Mouse (Mus musculus) embryo, embryonic 9.5 days (tissue): ENCODE data around the gene Rtkn2.
"Not testable (repeated sequence)": the region's sequence is repeated elsewhere in the genome, so short reads cannot be mapped to it uniquely, and the experiment has no call there.

Experiments
- DNase-seq: peaks from one replicate; pipeline ENCODE4 v3.0.0-alpha.2; 2017; ENCODE audit errors: extremely low spot score

Rtkn2 gene

DNA sequence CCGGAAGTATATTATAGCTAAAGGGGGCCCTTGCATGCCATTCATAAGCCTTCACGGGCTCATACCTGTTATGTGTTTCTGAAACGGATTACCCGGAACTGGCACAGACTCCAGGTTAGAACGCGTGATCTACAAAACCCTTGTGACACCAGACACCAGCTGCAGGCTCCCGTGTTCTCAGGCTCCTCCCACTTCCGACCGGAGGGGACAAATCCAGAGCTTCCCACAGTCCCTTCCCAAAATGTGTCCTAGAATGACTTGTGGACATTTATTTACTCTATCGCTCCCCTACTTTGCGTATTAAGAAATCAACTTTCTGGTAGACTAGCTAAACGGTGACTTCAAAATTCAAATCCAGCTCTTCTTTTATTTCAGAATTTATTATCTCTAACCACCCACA, 94.9 kb downstream of the Rtkn2 start:
- no peak for DNase-seq

DNA sequence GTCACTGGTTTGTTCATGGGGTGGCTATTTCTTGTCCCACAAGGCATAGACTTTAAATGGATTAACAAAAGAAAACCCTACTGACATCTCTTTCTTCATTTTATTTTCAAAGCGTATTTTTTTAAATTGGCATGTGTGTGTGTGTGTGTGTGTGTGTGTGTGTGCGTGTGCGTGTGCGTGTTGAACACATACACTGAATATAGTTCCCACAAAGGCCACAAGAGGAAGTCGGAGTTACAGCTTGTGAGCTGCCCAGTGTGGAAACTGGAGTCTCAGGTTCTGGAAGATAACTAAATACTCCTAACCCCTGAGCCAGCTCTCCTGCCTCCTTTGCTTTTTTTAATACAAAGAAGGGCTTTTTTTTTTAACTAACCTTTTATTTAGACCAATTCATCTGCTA, 95.8 kb downstream of the Rtkn2 start:
- no peak for DNase-seq

DNA sequence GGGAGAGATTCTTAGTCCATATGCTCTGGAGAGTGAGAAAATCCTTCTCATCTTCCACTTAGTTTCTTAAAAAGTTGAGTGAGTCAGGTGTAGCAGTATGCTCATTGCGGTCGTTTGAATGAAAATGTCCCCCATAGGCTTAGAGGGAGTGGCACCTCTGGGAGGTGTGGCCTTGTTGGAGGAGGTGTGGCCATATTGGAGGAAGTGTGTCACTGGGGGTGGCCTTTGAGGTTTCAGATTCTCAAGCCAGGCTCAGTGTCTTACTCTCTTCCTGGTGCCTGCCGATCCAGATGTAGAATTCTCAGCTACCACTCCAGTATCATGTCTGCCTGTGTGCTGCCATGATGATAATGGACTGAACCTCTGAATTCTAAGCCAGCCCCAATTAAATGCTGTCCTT, 99.3 kb downstream of the Rtkn2 start:
- no peak for DNase-seq

DNA sequence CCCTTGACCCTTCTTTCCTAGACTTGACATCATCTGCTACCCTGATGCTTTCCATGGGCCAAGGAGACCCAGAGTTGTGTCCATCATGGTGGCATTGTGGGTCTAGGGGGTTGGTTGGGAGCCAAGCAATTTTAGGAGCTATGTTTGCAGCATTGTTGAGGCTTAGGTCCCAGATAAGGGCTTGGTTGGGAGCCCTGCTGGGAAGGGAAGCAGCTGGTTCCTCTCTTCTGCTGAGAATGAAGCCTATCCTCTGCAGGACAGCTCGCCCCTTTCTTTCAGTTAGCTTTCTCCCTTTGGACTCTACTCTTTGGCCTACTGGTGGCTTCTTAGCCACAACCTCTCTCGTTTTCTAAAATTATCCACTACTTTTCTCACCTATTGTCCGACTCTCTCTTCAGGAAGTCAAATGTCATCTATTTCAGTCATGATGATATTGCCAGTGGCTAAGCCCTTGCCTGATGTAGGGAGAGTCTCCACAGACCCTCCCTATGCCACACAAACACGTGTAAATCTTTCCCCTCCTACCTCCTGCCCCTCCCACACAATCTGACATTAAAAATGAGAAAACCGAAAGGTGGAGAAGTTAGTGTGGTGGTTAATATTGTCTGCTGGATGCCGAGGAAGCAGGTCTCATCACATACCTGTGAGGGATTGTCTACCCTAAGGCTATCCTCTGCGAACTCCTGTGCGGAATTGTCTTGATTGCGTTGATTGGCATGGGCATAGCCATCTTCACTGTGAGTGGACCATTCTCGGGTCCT, 100.7 kb downstream of the Rtkn2 start:
- no peak for DNase-seq

DNA sequence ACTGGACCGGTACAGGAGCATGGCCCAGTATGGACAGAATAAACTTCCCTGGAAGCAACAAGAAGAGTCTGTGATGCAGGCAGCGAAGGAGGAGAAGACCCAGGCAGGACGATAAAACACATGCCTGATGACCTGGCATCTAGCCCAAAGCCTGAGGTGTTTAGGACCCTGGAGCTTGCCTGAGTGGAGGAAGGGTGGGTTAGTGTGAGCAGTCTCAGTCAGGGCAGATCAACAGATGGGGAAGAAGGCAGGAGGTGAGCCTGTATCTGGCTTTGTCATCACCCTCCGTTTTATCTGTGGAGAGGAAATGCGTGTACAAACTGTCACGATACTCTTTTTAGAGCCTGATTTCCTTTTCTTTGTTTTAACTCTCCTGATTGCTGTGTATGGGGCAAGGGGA, 102.3 kb downstream of the Rtkn2 start:
- no peak for DNase-seq

DNA sequence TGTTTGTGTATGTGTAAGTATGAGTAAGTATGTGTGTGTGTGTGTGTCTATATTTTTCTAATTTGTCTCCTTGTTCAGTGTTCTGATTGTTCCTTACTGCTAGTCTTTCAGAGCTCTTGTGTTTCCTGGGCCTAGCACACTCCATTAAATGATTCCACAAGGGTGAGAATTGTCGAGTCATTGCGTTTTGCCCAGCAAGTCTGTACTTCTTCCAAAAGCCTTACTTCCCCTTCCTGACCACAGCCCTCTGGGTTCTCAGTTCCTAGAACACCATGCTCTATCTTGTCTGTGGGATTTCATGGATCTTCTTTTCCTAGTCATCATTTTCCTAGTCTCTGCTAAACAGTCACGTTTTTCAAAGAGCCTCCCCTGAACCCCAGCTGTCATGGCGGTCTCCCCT, 106.2 kb downstream of the Rtkn2 start:
- DNase-seq = no peak

DNA sequence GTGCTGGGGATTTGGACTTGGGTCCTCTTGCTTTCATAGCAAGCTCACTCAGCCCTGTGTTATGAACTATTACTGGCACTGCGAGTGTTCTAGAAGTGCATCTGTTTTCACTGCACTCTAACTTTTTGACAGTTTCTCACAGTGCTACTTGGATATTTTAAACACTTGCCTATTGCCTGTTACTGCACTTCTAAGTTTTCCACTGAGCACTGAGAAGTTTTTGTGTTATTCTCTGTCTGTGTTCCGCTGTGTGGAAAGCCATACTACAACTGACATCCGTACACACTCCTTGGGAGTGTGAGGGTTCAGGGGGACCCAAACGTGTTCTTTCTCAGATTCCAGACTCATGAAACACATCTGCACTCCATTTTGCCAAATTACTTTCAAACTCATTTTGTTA, 107.6 kb downstream of the Rtkn2 start:
- DNase-seq = no peak

DNA sequence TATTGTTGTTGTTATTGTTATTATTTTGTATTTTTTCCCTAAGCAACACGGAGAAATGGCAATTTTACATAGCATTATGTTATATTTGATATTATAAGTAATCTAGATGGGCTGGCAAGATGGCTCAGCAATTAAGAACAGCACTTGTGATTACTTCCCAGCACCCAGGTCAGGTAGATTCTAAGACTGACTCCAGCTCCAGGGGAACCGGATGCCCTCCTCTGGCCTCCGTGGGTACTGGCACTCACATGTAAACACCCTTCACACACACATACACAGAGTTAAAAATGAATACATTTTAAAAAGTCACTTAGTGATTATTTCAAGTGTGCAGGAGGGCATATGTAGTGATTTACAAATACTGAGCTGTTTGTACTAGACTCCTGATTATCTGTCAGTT, 108.4 kb downstream of the Rtkn2 start:
- no peak for DNase-seq

DNA sequence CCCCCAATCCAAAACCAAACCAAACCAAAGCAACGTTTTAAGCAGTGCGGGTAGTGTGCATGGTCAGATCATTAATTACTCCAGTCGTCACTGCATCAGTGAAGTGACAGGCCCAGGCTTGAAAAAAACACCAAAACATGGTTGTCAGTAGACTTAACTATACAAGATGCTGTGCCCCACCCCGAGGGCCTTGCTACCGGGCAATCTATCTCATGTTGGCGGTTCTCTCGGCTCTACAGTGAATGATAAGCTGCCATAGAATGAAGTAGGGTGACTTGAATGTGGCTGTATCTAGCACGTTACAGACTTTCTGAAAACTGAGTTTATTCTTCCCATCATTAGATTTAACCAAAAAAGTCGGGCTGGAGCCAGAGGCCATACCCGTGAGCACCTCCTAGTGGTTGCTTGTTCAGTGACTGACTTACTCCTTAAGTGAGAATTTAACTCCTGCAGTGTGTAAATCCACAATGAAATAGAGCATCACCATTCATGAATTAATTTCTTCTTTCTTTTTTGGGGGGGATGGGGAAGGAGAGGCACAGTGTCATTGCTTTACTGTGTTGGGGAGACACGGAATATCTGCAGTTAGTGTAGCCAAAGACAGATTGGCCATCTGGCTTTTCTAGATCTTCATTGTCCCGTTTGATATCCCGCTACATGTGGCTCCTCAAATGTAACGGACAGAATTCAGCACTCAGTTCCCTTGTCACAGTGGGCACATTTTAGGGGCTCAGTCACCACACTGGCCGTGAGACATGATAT, 110.2 kb downstream of the Rtkn2 start:
- no peak for DNase-seq

DNA sequence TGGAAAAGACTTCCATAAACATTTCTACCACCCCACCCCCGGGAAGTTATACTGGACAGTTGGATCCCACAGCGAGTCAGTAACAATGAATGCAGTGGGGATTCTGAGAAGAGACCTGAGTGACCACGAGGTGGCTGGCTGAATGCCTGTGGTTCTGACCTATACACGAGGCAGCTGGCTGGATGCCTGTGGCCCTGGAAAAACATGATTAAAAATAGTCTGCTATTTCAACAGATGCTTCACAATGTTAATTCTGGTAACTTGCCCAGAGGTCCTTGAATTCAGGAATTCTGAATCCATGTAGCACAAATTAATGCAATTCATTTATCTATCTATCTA, 110.8 kb downstream of the Rtkn2 start:
- no peak for DNase-seq

DNA sequence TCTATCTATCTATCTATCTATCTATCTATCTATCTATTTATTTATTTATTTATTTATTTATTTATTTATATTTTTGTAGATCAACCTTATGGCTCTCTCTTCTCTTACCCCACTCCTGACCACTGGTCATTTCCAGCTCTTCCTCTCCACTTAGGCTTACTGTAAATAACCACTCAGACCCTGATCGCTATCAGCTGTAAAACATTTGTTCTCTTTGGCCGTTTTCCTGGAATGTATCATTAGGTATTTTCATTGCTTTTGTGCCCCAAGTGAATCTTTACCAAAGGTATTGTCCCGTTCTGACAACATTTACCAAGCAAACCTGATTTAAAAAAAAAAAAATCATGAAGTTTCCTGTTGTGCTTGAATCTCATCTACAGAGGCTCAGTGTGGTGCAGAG, 111.2 kb downstream of the Rtkn2 start:
- no peak for DNase-seq

DNA sequence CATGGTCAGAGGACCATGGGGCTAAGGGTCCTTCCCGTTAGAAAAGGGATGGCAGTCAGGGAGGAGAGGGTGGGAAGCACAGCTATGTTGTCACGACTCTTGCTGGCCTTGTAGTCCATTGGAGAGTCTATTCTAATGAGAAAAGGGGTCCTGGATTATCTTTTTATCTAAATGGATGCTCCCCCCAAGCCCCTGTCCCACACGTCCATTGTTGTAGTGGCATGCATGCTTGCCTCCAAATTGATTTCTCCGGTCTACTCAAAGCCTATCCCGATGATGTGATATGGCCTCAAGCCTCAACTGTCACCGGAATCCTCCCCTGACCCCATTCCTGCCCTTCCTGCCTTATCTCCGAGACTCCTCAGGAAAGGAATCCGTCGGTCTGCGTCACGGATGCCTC, 111.6 kb downstream of the Rtkn2 start:
- no peak for DNase-seq

DNA sequence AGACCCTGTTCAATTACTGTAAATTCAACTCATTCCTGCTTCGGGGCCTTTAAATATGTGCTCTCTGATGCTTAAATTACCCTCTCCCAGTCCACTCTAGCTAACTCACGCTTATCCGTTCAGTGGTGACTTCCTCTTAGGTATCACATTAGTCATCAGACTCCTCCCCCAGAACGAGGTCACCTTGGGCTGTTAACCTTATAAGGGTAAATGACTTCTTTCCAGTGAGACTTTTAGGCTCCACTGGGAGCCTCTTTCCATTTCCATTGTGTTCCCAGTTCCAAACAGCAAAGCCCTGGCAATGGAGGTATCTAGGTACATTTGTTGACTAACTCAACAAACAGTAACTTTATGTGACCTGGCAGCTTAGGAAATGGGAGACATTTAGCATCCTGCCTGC, 112.5 kb downstream of the Rtkn2 start:
- no peak for DNase-seq

DNA sequence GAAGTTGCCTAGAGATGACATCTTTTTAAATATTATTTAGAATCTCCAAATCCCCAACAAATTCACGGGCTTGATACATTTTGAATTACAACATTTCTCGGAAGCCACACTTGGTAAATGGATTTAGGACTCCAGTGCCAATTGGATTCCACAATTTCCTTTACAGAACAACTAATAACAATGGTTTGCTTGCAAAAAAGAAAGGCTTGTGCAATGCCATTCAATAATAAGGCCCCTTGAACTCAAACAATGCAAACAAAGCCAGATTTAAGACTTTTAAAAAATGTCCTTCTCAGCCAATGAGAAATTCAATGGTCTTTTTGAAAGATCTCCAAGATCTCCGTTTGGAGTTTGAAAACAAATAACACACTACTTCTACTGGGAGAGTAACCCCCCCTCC, 114.1 kb downstream of the Rtkn2 start:
- no peak for DNase-seq

DNA sequence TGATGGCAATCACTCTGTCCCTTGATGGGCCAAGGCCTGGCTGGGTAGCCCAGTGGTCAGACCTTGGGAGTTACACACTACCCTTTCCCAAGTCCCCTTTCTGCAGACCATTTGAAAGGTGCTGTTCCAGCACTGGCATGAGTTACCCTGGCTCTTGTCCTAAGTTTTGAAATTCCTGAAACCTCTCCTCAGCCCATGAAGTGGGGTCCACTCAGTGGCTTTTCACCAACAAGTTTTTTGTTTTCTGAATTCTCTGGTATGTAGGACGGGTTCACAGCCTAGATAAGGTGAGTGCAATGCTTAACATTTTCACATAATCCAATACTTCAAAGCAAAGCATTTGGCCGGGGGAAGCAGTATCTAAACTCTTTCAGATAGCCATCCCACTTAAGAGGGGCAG, 115.8 kb downstream of the Rtkn2 start:
- DNase-seq = no peak

DNA sequence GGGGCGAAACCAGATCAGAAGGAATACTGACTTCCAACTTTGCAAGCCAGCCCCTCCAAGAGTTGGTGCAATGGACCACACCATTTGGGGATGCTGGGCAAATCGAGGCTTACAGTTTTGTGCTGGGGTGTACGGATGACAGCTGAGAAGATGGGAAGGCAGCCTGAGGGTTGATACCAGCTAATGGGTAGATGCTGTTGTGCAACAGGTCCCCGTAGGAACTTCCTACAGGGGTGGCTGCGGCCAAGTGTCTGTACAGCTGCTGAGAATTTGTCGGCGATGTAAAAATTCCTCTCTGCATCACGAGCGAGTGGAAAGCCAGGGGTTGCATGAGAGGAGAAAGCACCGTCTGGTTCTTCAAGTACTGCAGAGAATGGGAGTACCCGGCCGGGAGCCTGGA, 117.0 kb downstream of the Rtkn2 start:
- no peak for DNase-seq

DNA sequence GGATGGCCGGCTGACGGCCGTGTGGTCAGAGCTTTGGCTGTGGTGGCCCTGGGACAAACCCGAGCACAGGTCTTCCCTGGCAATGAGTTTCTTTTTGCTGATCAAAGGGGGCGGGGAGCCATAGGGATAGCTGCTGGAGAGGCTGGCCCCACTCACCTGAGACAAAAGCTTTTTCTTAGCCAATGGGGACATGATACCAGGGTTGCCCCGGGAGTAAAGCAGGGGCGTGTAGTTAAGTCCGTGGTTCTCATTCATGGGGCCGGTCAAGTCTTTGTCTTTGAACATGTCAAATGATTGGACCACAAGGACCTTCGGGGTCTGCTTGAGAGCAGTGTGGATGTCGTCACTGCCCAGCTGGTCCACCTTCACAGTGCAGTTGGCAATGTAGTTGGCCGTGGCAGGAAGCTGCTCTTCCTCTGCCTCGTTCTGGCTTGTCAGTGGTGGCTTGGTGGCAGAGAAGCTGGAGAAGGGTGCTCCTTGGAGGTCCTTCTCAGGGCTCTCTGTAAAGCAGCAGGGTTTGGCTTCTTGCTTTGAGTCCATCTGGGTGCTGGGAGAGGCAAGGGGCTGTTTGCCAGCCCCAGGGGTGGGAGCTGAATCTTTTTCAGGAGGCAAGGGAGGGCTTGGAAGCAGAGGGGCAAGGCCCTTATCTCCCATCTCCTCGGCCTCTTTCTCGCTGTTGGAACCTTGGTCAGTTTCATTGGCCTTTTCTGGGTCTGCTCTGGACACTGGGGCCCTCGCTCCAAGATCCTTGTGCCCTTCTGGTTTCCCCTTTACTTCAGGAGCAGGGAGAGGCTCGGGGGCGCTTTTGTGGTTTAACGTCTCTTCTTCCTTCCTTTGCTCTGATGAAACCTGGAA, 118.7 kb downstream of the Rtkn2 start:
- no peak for DNase-seq

DNA sequence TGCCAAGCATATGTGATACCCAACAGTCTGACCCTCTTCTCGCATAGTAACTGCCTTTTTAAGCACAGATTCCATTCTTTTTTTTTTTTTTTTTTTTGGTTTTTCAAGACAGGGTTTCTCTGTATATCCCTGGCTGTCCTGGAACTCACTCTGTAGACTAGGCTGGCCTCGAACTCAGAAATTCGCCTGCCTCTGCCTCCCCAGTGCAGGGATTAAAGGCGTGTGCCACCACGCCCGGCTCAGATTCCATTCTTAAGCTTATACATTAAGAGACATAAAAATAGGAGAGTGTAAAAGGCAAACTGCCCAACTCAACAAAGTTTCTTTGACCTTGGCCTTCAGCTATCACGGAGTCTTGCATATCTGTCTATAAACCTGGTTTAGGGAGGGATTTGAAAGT, 120.4 kb downstream of the Rtkn2 start:
- not testable (repeated sequence) for DNase-seq

DNA sequence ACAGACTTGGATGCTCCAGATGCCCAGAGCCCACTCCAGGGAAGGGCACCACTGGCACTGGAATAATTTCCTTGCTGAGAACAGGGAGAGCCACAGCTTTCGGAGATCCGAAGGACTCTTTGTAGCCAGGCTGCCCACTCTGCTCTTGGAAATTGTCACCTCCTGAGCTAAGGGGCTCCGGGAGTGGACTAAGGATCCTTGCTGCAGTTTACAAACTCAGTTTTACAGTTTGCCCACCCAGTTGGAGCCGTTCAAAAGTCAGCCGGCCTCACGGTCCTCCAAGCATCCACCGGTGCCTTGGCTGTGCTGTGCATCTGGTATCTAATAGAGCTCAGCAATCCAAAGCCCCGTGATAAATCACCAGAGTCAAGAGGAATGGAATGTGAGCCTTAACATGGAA, 121.1 kb downstream of the Rtkn2 start:
- DNase-seq = no peak

DNA sequence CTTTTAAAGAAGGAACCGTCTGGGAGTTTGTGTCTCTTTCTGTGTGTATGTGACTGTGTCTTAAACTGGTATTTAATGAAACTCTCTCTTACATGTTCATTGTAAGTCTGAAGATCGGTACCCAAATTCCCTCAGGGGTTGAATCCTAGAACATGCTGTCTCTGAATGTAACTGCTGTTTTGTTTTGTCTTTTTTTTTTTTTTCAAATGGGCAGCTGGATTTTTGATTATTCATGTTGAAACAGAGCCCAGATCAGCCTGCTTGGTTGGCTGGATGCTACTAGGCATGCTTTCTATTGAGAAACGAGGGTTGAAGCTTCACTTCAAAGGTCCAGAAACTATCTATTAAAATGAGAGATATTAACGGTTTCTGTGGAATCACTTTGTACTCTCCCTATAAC, 121.9 kb downstream of the Rtkn2 start:
- DNase-seq = no peak

DNA sequence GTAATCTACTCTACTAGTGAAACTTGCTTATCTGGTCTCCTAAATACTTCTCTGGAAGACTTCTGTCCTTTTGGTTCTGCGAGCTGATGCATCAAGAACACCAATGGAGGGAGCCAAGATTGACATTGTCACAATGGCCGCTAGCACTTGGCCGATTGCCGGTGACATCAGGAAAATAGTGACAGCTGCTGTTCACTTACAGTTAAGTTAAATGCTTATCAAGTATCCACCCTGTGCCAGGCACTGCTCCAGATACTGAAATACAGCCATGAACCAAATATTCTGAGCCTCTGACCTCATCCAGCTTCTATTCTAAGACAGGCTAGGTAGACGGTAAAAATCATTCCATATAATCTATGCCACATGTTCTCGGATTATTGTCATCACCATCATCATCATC, 123.2 kb downstream of the Rtkn2 start:
- DNase-seq = no peak

DNA sequence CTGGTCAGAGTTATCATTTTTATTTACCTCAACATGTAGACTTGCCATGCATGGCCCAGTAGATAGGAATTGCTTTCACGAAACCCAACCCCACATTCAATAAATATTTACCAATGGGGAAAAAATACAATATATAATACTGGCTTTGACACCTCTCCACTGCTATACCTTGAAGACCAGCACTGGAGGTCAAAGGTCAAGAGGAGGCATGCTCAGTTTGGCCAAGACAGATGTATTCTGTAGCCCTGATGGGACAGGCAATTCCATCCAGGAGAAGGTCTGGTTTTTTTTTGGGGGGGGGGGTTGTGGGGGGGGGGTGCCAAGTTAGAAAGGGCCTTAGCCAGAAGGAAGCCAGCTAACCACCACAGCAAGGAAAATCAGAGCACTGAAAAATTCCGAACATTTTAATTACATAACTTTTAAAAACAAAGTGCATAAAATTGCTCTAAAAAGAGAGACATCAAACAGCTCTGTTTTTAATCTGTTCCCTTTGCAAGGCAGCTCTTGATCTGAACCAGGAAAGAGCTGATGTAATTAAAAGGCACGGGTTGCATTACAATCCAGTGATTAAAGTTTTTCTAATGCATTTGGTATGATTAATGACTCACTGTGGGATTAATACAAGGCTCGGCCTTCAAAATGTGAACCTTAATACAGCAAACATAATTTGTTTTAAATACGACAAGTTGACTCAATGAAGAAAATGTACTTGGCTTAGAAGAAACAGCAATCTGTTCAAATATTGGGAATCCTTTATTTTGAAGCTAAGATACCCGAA, 123.9 kb downstream of the Rtkn2 start:
- DNase-seq = no peak
